25 mouse cellular contexts compared by ENCODE assay signal in the genomic region with DNA sequence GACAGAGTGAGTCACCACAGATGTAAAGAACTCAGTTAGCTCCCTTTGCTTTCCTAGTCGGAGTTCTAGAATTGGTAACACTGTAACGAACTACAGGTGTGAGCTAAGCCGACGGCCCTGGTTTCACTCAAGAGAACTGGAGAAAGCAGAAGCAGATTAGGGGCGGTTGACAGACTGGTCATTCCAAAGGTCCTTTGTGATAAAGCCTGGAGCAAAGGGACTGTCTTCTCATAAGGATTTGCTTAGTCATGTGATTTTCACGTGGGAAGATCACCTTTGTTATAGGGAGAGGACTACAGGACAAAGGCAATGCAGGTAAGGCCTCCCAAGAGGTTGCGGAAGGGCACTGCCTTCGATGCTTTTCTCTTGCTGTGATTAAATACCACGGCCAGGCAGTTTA. TPM values are rescaled to one million over a fixed set of nuclear protein-coding genes. Genes with fewer than 3 reads are reported as not detected.
DNase-seq lines count a peak whose midpoint lies in the region; ATAC-seq and TF ChIP-seq lines count a peak whose summit lies in the region.
"Had no signal": no experiment of that assay in that cellular context is flagged by ENCODE, and none has a peak within 500 bp of the region (broad histone marks: within the 10 kb centered on the region; RNA-seq: fewer than 3 reads in every experiment).

No protein-coding gene starts in this region.

- no peak overlapping the region for H3K4me2 ChIP-seq in embryonic facial prominence, embryonic 11.5 days (ENCODE audit: low read depth, low read length)
- H3K4me2 ChIP-seq in intestine, postnatal 0 days (replicated peaks; ENCODE audit: low read depth): no peak overlapping the region
- H3K4me2 ChIP-seq: embryonic facial prominence, embryonic 13.5 days; forebrain, embryonic 12.5 days; forebrain, embryonic 15.5 days; heart, embryonic 13.5 days; hindbrain, embryonic 14.5 days had no signal

- WGBS in embryonic facial prominence, embryonic 11.5 days: 64% methylated on average over 9 of the region's 9 CpGs
- WGBS in embryonic facial prominence, embryonic 10.5 days: 68% methylated on average over 9 of the region's 9 CpGs
- WGBS in intestine, postnatal 0 days: 39% methylated on average over 9 of the region's 9 CpGs
- WGBS in small intestine, adult 2 months: 33% methylated on average over 9 of the region's 9 CpGs

- no peak overlapping the region for H3K27ac ChIP-seq in embryonic facial prominence, embryonic 11.5 days (replicated peaks; ENCODE audit: low read depth, low read length)
- H3K27ac ChIP-seq in embryonic facial prominence, embryonic 10.5 days (replicated peaks): no peak overlapping the region; the same call in 1 of the 2 replicates
- no peak overlapping the region for H3K27ac ChIP-seq in intestine, postnatal 0 days (ENCODE audit: low read depth, low read length)
- peak overlapping the region; percentile 71 for H3K27ac ChIP-seq in small intestine, adult 2 months (ENCODE audit: insufficient read depth, low read depth, low read length)
- H3K27ac ChIP-seq: embryonic facial prominence, embryonic 13.5 days; forebrain, embryonic 12.5 days; forebrain, embryonic 15.5 days; heart, embryonic 13.5 days; hindbrain, embryonic 14.5 days had no signal

- H3K27me3 ChIP-seq in embryonic facial prominence, embryonic 11.5 days (ENCODE audit: control insufficient read depth, insufficient read depth, low read length): no peaks in the 10 kb centered on the region
- H3K27me3 ChIP-seq in embryonic facial prominence, embryonic 10.5 days (replicated peaks; ENCODE audit: low read depth, poor library complexity, severe bottlenecking): no peaks in the 10 kb centered on the region
- H3K27me3 ChIP-seq in intestine, postnatal 0 days (replicated peaks; ENCODE audit: control insufficient read depth, insufficient read depth, low read length): no peaks in the 10 kb centered on the region
- no peaks in the 10 kb centered on the region for H3K27me3 ChIP-seq in small intestine, adult 2 months (ENCODE audit: control insufficient read depth, insufficient read depth, low read length)
- H3K27me3 ChIP-seq: embryonic facial prominence, embryonic 13.5 days; forebrain, embryonic 12.5 days; forebrain, embryonic 15.5 days; heart, embryonic 13.5 days had no signal

- DNase-seq in embryonic facial prominence, embryonic 11.5 days (ENCODE audit: low spot score): peak; percentile 49
- no peak for DNase-seq in embryonic facial prominence, embryonic 10.5 days (ENCODE audit: low spot score)
- peak; percentile 43 for DNase-seq in yolk sac, embryonic 10.5 days (ENCODE audit: low spot score)
- no peak for DNase-seq in layer of hippocampus, adult 8-10 months (ENCODE audit: low spot score in 2 of 2)
- DNase-seq in retina, postnatal 1 day: no peak
- DNase-seq: adrenal gland, adult 8-10 months; adrenal gland, postnatal 25 days; cerebellum, adult 11-12 months; cerebellum, adult 8-10 months; cerebellum, postnatal 10 days; cerebellum, postnatal 36 days; gastrocnemius, postnatal 25 days; heart, adult 18-20 months; heart, postnatal 14 days; heart, postnatal 4 days had no signal

- H3K36me3 ChIP-seq in embryonic facial prominence, embryonic 11.5 days (replicated peaks; ENCODE audit: control insufficient read depth, insufficient read depth, low read depth, low read length): no peaks in the 10 kb centered on the region
- no peaks in the 10 kb centered on the region for H3K36me3 ChIP-seq in embryonic facial prominence, embryonic 10.5 days (replicated peaks)
- H3K36me3 ChIP-seq in intestine, postnatal 0 days (ENCODE audit: control insufficient read depth, insufficient read depth): no peaks in the 10 kb centered on the region
- no peaks in the 10 kb centered on the region for H3K36me3 ChIP-seq in small intestine, adult 2 months (ENCODE audit: control insufficient read depth, insufficient read depth, low read length)
- H3K36me3 ChIP-seq: embryonic facial prominence, embryonic 13.5 days; forebrain, embryonic 12.5 days; forebrain, embryonic 15.5 days; heart, embryonic 13.5 days had no signal

- no peak overlapping the region for H3K4me3 ChIP-seq in embryonic facial prominence, embryonic 11.5 days (ENCODE audit: low read depth, low read length)
- H3K4me3 ChIP-seq in embryonic facial prominence, embryonic 10.5 days: no peak overlapping the region
- no peak overlapping the region for H3K4me3 ChIP-seq in intestine, postnatal 0 days (ENCODE audit: low read depth, low read length)
- no peak overlapping the region for H3K4me3 ChIP-seq in small intestine, adult 2 months (ENCODE audit: low read depth, low read length)
- H3K4me3 ChIP-seq: embryonic facial prominence, embryonic 13.5 days; erythroblast, embryonic 14.5 days; forebrain, embryonic 12.5 days; forebrain, embryonic 15.5 days; heart, embryonic 13.5 days had no signal

- TF ChIP-seq POLR2A in small intestine, adult 2 months (IDR thresholded peaks at IDR 0.05; ENCODE audit: low read depth, low read length): no peak

- TF ChIP-seq CTCF in intestine, postnatal 0 days (IDR thresholded peaks at IDR 0.05; ENCODE audit: low read depth): no peak
- no peak for TF ChIP-seq CTCF in small intestine, adult 2 months (IDR thresholded peaks at IDR 0.05; ENCODE audit: extremely low read depth, insufficient read length, insufficient replicate concordance, low read depth, low read length)

- H3K9me3 ChIP-seq in embryonic facial prominence, embryonic 11.5 days (replicated peaks; ENCODE audit: control insufficient read depth, low read length): no peaks in the 10 kb centered on the region
- no peaks in the 10 kb centered on the region for H3K9me3 ChIP-seq in embryonic facial prominence, embryonic 10.5 days
- no peaks in the 10 kb centered on the region for H3K9me3 ChIP-seq in intestine, postnatal 0 days (ENCODE audit: control insufficient read depth)
- H3K9me3 ChIP-seq: embryonic facial prominence, embryonic 13.5 days; forebrain, embryonic 12.5 days; forebrain, embryonic 15.5 days; heart, embryonic 13.5 days had no signal

- ATAC-seq in embryonic facial prominence, embryonic 11.5 days (replicated peaks; ENCODE audit: insufficient number of reproducible peaks, low FRiP score, low TSS enrichment, low read depth): no peak
- ATAC-seq in intestine, postnatal 0 days: peak; percentile 92
- no peak for ATAC-seq in monocyte, adult 5-6 weeks (replicated peaks; ENCODE audit: insufficient number of reproducible peaks, low FRiP score, low TSS enrichment, poor library complexity, severe bottlenecking)
- ATAC-seq: activated CD4-positive, CD25-positive, alpha-beta regulatory T cell, adult 4 months; forebrain, embryonic 15.5 days had no signal

- H3K9ac ChIP-seq in embryonic facial prominence, embryonic 11.5 days (replicated peaks; ENCODE audit: low read length): no peak overlapping the region
- H3K9ac ChIP-seq in intestine, postnatal 0 days (ENCODE audit: low read depth, low read length): no peak overlapping the region
- H3K9ac ChIP-seq: embryonic facial prominence, embryonic 13.5 days; forebrain, embryonic 12.5 days; forebrain, embryonic 15.5 days; heart, embryonic 13.5 days; hindbrain, embryonic 14.5 days had no signal

- no peaks in the 10 kb centered on the region for H3K4me1 ChIP-seq in embryonic facial prominence, embryonic 11.5 days (ENCODE audit: control insufficient read depth, insufficient read depth, low read length)
- peaks cover 13% of the 10 kb centered on the region for H3K4me1 ChIP-seq in embryonic facial prominence, embryonic 10.5 days
- 0 out of 2 replicates have a peak, but pooled peaks cover 3% of the 10 kb centered on the region for H3K4me1 ChIP-seq in intestine, postnatal 0 days (replicated peaks; ENCODE audit: control insufficient read depth, insufficient read depth, low read length)
- H3K4me1 ChIP-seq in small intestine, adult 2 months (ENCODE audit: control insufficient read depth, insufficient read depth, insufficient read length, low read length): peaks cover 14% of the 10 kb centered on the region; the same call in 1 of the 2 replicates
- H3K4me1 ChIP-seq: embryonic facial prominence, embryonic 13.5 days; forebrain, embryonic 12.5 days; forebrain, embryonic 15.5 days had no signal

RNA-seq across cellular contexts. Expression of a gene that starts 22.0 kb away (rescaled TPM):
- polyA plus RNA-seq in embryonic facial prominence, embryonic 11.5 days (2014; fragmentation: Nextera tagmentation; extraction: Ambion mirVana): 25.9 and 27.6 TPM in 2 replicates
- 14.5 and 15.0 TPM in 2 replicates for polyA plus RNA-seq in embryonic facial prominence, embryonic 10.5 days (2016; fragmentation: Nextera tagmentation; extraction: Ambion mirVana)
- polyA plus RNA-seq in intestine, postnatal 0 days (2015; fragmentation: Nextera tagmentation; extraction: Ambion mirVana): 8.9 and 9.1 TPM in 2 replicates
- polyA plus RNA-seq in small intestine, adult 2 months (2012; rRNA removed): 6.1 and 13.6 TPM in 2 replicates
- total RNA-seq in monocyte, adult 5-6 weeks (2017): 0.43 to 0.49 TPM in 2 of 3 replicates, not detected in the other
- 10 to 100 TPM; 19.4 to 24.9 (median 22.3) TPM for total RNA-seq in layer of hippocampus, adult 8-10 months (2022)

Comparison
In these comparisons a context has a peak if more than half of its experiments do, and no peak if none do; other contexts are left out.
1. DNase-seq: peak in embryonic facial prominence, embryonic 11.5 days (single experiment) and yolk sac, embryonic 10.5 days (single experiment); none in embryonic facial prominence, embryonic 10.5 days (single experiment), layer of hippocampus, adult 8-10 months (0 of 2) and retina, postnatal 1 day (single experiment).